Mouse (Mus musculus) thymus, adult 2 months (tissue): ENCODE measurements around the gene Muc15.

Experiments used
- CTCF ChIP-seq: fragments of 200-500 bp; IDR thresholded peaks from 2 replicates; pipeline ENCODE4 v1.5.1; 2012; ENCODE audit warnings: mild to moderate bottlenecking, control low read depth, low read length, moderate library complexity, borderline replicate concordance; ENCODE audit not compliant: control insufficient read depth, poor library complexity, insufficient read depth; ENCODE audit errors: extremely low read depth
- POLR2A ChIP-seq: fragments of 200-500 bp; IDR thresholded peaks from 2 replicates; pipeline ENCODE4 v1.6.1; 2012; ENCODE audit warnings: mild to moderate bottlenecking, low read length, control low read depth, moderate library complexity; ENCODE audit not compliant: control insufficient read depth, poor library complexity, insufficient read depth; ENCODE audit errors: extremely low read depth

- TF ChIP-seq POLR2A, result no peak
- TF ChIP-seq CTCF, result no peak
Observed at GRCm38 (mm10) chr2:110740493-110740892, 19.4 kb downstream of the Muc15 start.
